Mouse (Mus musculus): Measurements from ENCODE around the gene Gm9376.

The Gm9376 gene

GRCm38 (mm10) chr14:118266660-118267059, at the start of gene Gm9376:
Gene Gm9376 (plus strand): TSS chr14:118266960.
- in situ Hi-C loops (cut with MseI, MboI), result no loop called here

GRCm38 (mm10) chr14:118220885-118221284, 45.9 kb upstream of the Gm9376 start:
- in situ Hi-C loops (cut with MseI, MboI), result loop anchor here (25.0 kb wide), 2 partner anchors 266 to 566 kb away; partner anchors contain the start of gene Cldn10 (in 1 of the 2)

DNA sequence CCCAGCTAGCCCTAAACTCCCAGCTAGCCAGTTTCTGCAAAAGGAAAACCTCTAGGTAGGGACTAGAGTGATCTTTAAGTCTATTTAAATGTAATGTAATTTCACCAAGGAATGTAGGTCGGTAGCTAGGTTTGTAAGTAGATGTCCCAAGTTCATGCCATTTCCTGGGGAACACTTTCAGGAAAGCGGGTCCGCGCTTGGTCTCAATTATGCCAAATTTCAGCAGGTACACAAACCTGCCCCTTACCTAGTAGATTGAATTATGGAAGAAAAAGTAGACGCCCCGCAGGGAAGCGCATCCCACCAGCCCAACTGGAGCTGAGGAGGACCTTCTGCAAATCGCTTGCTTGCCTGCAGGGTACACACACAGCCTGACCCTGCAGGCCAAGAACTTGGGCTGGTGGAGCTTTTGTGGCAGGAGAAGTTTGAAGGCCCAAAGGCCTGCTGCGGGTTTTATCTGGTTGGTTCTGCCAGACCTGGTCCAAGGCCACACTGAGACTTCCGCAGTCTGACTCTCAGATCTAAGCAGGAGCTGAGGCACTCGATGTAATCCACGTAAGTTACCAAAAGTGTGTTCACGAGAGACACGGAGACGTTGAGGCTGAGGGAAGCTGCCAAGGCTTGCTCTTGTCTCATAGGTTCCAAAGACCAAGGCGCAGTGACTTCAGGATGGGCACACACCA, 41.6 kb upstream of the Gm9376 start:
- in situ Hi-C loops (cut with MseI, MboI), result no loop called here

DNA sequence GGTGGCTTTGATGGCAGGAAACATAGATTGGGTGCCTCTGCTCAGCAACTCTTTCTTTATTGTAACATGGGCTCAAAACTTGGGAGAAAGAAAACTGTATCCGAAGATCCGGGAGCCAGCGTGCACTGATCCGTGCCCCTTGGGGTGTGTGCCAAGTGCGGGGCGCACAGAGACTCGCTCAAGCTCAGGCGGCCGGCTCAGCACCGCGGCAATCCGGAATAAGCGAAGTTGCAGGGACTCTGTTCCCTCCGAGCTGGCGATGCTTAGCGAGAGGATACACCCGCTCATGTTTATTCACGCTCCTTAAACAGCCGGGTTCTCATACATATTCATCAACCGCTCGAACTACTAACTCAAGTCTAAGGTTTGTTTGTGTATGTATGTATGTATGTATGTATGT, 40.8 kb upstream of the Gm9376 start:
- in situ Hi-C loops (cut with MseI, MboI), result no loop called here

GRCm38 (mm10) chr14:118226471-118227155, 40.1 kb upstream of the Gm9376 start:
- in situ Hi-C loops (cut with MseI, MboI), result no loop called here

DNA sequence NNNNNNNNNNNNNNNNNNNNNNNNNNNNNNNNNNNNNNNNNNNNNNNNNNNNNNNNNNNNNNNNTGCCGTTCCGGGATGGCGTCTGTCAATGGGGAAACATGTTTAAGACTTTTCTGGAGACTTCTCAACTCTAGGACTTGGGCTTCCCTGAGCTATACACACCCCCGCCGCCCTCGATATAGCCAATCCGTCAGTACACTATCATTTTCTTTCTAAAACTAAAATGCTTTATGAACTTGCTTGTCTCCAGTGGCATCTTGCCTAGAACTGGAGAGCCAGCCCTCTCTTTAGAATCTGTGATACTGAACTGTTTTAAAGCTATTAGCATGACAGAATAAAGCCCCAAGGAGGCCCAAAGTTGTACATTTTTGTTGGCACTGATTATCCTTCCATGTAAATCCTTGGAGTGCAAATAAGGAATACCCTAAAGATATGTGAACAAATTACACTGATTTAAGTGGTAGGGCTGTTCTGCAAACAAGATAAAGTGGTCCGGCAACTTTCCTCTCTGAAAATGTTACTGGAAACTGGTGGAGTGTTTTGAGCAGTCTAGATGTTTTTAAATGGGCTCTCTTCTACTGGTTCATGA, 34.3 kb upstream of the Gm9376 start:
- in situ Hi-C loops (cut with MseI, MboI), result no loop called here

DNA sequence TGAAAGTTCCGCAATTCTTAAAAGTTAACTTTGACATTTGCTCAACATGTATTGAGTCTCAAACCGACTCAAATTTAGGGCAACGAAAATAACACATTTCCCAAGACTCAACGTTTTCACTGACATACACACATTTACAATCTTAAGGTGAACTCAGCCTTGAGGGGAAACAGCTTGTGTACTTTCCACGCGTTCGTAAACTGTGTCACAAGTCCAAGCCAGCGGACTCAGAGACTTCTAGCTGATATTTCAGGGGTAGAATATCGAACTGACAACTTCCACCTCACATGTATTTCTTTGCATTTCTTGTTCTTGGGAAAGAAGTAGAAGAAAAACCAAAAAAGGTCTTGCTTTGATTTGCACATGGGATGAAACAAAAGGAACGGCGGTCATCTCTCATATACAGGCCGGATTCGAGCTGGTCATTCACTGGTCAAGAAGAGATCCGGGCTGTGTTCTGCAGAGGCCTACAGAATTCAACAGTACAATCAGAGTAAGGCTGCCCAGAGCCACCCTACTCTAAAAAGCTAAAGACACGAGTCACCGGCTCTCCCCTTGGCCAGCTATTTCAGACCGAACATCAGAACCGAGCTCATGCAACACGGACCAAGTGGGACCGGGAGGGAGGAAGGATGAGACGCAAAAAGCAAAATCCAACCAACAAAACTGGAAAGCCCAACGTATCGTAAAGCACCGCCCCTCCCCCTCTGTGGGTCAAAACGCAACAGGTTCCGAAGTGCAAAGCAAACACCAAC, 32.8 kb upstream of the Gm9376 start:
- in situ Hi-C loops (cut with MseI, MboI), result no loop called here

DNA sequence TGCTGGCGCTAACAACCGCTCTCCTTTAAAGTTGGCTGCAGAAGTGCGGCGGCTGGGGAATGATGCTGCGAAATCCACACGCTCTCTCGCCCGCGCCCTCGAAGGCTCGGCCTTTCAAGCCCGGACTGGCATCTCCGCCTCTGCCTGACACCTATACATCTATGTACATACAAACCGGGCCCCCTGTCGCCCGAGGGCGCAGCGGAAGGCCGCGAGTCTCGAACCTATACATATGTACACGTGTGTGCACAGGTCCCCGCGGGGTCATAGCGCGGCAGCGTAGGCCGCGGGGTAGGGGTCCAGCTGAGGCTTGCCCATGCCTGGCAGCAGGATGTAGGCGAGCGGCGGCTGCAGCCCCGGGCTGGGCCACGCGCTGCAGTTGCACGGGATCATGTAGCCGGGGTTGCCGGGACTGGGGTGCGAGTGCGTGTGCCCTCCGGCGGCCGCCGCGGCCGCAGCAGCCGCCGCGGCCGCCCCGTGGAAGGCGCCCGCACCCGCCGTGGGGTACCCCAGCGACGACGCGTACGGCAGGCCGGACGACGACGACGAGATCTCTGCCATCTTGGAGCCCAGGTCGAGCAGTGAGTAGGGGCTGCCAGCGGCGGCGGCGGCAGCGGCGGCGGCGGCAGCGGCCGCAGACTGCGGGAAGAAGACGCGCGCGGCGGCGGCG, 32.1 kb upstream of the Gm9376 start:
- in situ Hi-C loops (cut with MseI, MboI), result no loop called here

DNA sequence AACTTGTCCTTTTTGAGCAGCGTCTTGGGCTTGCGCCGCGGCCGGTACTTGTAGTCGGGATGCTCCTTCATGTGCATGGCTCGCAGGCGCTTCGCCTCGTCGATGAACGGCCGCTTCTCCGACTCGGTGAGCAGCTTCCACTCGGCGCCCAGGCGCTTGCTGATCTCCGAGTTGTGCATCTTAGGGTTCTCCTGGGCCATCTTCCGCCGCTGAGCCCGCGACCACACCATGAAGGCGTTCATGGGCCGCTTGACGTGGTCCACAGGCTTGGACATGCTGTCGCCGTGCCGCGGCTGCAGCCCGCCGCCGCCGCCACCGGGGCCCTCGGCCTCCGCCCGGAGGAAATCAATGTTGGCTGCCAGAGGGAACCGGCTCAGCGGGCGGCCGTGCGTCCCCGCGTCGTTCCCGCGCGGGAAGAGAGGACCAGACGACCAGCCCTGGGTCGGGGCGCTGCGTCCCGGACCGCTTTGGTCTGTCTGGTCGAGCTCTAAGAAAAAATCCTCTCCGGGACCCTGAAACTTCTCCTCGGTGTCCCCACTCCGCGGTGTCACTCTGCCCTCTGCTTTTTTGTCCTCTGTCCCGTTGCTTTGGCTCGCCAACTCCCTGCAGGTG, 31.3 kb upstream of the Gm9376 start:
- in situ Hi-C loops (cut with MseI, MboI), result no loop called here

DNA sequence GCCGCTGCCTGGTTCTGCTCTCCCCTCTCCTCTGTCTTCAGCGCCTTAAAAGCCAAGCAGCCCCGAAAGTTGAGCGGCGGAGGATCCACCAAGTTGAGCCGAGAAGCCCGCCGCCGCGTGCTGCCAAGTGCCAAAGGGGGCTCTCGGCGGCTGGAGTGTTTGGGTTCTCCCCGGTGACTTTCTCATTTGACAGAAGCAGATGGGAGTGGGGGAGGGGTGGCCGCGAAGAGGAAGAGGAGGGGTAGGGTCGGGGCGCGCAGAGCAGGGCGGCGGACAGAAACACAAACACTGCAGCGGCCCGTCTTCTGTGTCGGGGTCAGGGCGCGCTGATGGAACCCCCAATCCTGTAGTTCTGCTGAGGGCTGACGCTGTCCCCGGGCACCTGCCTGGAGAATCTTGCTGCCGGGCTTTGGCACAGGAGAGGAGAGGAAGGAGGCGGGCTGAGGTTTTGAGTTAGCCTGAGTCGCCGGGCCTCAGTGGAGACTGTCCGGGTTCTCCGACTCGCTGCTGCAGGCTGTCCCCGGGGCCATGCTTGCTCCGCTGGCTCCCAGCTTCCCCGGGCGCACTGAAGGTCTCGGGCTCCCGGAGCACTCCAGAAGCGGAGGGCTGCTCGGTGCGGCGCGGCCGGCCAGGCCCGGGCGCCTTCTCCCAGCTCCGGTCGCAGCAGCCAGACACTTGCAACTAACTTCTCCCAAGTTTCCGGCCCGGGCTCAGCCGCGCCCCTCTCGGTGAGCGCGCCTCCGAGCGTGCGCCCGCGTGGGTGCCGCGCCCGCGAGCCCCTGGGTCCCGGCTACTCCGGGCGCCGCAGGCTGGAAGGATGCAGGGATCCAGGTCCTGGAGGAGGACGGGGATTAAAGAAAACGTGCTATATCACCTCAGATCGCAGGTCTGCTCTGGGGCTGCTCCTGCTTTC, 30.5 kb upstream of the Gm9376 start:
- in situ Hi-C loops (cut with MseI, MboI), result no loop called here

- in situ Hi-C loops (cut with MseI, MboI), result no loop called here
These were observed 29.9 kb upstream of the Gm9376 start, which contains the start of gene Sox21 for GRCm38 (mm10) chr14:118236886-118237289. Gene Sox21 (minus strand): TSS chr14:118237030.

DNA sequence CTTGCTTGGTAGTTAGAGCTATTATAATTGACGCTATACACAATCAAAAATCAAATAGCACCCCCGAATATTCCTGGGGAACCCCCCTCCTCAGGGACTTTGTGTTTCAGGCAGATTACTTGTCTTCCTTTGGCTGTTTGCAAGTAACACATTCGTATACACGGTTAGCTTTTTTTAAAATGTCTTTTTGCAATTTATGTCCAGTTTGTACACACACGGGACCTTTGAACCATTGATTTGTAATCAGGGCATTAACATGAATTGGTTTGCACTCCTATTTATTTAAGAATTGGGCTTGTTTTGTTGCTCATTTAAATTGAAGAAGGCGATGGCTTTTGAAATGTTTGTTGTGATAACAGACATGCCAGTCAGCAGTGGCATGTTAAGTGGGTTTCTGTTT, 29.0 kb upstream of the Gm9376 start:
- in situ Hi-C loops (cut with MseI, MboI), result no loop called here

DNA sequence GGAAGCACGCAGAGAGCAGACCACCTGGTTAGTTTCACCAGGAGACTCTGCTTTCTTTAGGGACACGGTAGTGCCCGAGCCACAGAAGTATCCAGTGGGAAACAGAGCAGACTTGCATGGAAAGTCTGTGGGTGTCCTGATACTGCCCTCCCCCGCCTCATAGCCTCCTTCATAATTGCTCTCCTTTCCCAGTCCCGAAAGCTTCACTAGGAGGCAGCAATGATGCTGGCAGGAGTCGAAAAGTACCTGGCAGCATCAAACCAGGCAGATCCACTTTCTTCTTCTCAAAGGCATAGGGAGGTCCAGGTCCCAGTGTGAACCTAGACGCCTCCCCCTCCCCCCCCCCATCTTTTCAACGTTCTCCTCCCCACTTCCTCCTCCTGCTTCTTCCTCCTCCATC, 27.4 kb upstream of the Gm9376 start:
- in situ Hi-C loops (cut with MseI, MboI), result no loop called here

GRCm38 (mm10) chr14:118241416-118241815, 25.3 kb upstream of the Gm9376 start:
- in situ Hi-C loops (cut with MseI, MboI), result no loop called here

GRCm38 (mm10) chr14:118253381-118253780, 13.4 kb upstream of the Gm9376 start:
- in situ Hi-C loops (cut with MseI, MboI), result no loop called here

DNA sequence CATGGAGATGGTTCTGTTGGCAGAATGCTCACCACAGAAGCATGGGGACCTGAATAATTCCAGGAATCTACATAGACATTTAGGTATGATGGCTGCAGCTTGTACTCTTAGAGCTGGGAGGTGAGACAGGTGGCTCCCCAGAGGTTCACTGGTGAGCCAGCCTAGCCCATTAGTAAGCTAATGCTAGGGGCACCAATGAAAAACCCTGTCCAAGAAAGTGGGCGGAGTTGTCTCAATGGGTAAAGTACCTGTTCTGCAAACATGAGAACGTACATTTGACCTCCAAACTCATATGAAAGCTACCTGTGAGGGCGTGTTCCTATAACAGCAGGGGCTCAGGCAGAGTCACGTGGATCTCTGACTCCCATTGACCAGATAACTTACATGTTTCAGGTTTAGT, 2.1 kb downstream of the Gm9376 start:
- in situ Hi-C loops (cut with MseI, MboI), result no loop called here

- in situ Hi-C loops (cut with MseI, MboI), result no loop called here
These were observed 6.1 kb downstream of the Gm9376 start for GRCm38 (mm10) chr14:118272594-118273555.

DNA sequence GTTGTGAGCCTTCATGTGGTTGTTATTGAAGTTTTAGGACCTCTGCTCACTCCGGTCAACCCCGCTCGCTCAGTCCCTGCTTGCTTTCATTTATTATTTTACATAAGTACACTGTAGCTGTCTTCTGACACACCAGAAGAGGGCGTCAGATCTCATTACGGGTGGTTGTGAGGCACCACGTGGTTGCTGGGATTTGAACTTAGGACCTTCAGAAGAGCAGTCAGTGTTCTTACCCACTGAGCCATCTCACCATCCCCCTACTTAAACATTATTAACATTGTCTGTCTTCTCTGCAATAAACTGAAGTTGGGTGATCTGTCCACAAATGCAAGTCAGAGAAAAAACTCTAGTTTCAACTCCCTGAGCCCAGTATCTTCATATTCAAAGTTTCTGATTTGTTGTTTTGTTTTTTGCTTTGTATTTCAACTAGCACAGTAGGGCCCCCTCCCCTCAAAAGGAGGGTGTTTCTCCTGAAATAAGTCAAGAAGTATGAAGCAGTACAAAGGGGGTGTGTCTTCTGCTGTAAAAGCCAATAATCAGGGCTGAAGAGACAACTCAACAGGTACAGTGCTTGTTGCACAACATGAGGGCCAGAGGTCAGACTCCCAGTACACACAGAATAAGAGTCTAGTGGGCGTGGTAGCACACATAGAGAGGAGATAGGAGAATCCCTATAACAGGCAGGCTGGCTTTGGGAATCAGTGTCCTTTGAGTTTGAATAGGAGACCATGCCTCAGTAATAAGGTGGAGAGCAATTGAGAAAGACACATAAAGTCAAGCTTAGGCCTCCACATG, 11.1 kb downstream of the Gm9376 start:
- in situ Hi-C loops (cut with MseI, MboI), result no loop called here

Data from mouse trophoblast stem cell (cell line).